Mouse (Mus musculus) lung, postnatal 0 days (tissue): ENCODE measurements at regions not wholly inside any gene's neighbourhood (a gene's known extent, or its start where the extent isn't known, plus 50 kb on each side); places are given as distances from the start of the nearest gene placed in this dataset.

Experiments used
- CTCF ChIP-seq: IDR thresholded peaks from 2 replicates; pipeline ENCODE4 v1.5.1; 2016; ENCODE audit warnings: antibody characterized with exemption, mild to moderate bottlenecking
- EP300 ChIP-seq: IDR thresholded peaks from 2 replicates; pipeline ENCODE4 v1.6.1; 2016; ENCODE audit warnings: antibody characterized with exemption, mild to moderate bottlenecking, control low read depth

- TF ChIP-seq CTCF (peak; percentile 78), EP300 (no peak)
These were observed 110.3 kb downstream of the Axin2 start for GRCm38 (mm10) chr11:109030486-109030885.
